Mouse (Mus musculus) neural tube, embryonic 14.5 days (tissue): Measurements from ENCODE around the gene Ndel1. TPM values are rescaled to one million over a fixed set of nuclear protein-coding genes. Genes with fewer than 3 reads are reported as not detected.

Experiments used
- ATAC-seq: fragments of 200-750 bp; cut with Nextera tagmentation; 2 replicates; pipeline ENCODE4 v1.8.0; 2017; ENCODE audit warnings: low read depth, mild to moderate bottlenecking, moderate TSS enrichment, moderate library complexity
- H3K27ac ChIP-seq: fragments of 300-500 bp; sonication (generic); 2 replicates; pipeline ENCODE4 v1.5.1; 2014; ENCODE audit warnings: low read depth, mild to moderate bottlenecking, control low read depth, low read length, moderate library complexity, mixed read lengths
- H3K27me3 ChIP-seq: fragments of 300-500 bp; sonication (generic); 2 replicates; pipeline ENCODE4 v1.6.1; 2014; ENCODE audit warnings: low read length; ENCODE audit not compliant: control insufficient read depth, insufficient read depth
- H3K36me3 ChIP-seq: fragments of 300-500 bp; sonication (generic); 2 replicates; pipeline ENCODE4 v1.6.1; 2014; ENCODE audit warnings: low read length, mixed read lengths; ENCODE audit not compliant: control insufficient read depth, insufficient read depth
- H3K4me1 ChIP-seq: fragments of 300-500 bp; sonication (generic); 2 replicates; pipeline ENCODE4 v1.6.1; 2014; ENCODE audit warnings: low read length; ENCODE audit not compliant: control insufficient read depth, insufficient read depth
- H3K4me2 ChIP-seq: fragments of 300-500 bp; sonication (generic); 2 replicates; pipeline ENCODE4 v1.6.1; 2014; ENCODE audit warnings: mild to moderate bottlenecking, low read depth, low read length, control low read depth
- H3K4me3 ChIP-seq: fragments of 300-500 bp; sonication (generic); 2 replicates; pipeline ENCODE4 v1.5.1; 2014; ENCODE audit warnings: low read depth, low read length, control low read depth, mixed read lengths
- H3K9ac ChIP-seq: fragments of 300-500 bp; sonication (generic); replicated peaks from 2 replicates; pipeline ENCODE4 v1.6.1; 2014; ENCODE audit warnings: low read depth, mild to moderate bottlenecking, control low read depth, low read length, mixed read lengths
- H3K9me3 ChIP-seq: fragments of 300-500 bp; sonication (generic); 2 replicates; pipeline ENCODE4 v1.6.1; 2016; ENCODE audit warnings: low read length; ENCODE audit not compliant: control insufficient read depth
- WGBS: fragments of 180-500 bp; shearing (Covaris S2); extraction: QIAGEN DNeasy Blood & Tissue Kit; methylation state at CpG from one replicate; pipeline ENCODE4 v1.1.7; 2014; 5-methylcytosine and 5-hydroxymethylcytosine counted together
- polyA plus RNA-seq: library from polyadenylated mRNA; unstranded; fragments of >200 nt; fragmentation: Nextera tagmentation; extraction: Ambion mirVana; gene quantifications from 2 replicates; pipeline ENCODE4 v1.2.1, GENCODE M21; 2014

Gene Ndel1
- polyA plus RNA-seq, 1 experiment from 2014 or later: 96.3 TPM

DNA sequence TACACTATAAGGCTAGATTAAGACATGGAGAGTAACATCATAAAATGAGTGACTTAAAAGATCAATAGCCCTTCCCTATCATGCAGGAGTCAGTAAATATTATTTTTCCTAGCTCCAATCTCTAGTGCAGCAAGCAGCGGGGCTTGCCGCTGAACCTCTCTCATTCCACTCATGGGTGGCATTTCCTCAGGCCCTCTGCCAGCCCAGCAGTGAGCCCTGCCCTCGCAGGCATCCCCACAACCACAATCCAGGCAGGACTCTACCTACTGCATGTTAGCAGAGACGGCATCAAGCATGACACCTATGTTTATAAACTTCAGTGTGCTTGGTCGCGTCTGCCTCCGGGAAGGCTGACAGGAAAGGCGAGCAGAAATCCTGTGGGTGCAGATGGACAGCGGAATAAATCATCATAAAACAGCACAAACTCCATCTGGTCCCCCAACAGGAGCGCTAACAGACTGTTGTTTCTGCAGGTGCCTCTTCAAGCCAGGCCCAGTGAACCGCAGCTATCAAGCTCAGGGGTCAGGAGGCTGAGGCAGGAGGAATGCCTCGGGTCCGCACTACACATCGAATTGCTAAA lies 52.3 kb downstream of the Ndel1 start:
- no peaks in the 10 kb centered on the region for H3K4me1 ChIP-seq
- no peak overlapping the region for H3K27ac ChIP-seq
- 86% methylated on average over 14 of the region's 14 CpGs for WGBS
- no peak overlapping the region for H3K4me2 ChIP-seq
- H3K4me3 ChIP-seq: no peak overlapping the region
- no peaks in the 10 kb centered on the region for H3K9me3 ChIP-seq
- H3K27me3 ChIP-seq: no peaks in the 10 kb centered on the region
- no peak overlapping the region for H3K9ac ChIP-seq
- ATAC-seq: no peak
- peaks cover 42% of the 10 kb centered on the region for H3K36me3 ChIP-seq

DNA sequence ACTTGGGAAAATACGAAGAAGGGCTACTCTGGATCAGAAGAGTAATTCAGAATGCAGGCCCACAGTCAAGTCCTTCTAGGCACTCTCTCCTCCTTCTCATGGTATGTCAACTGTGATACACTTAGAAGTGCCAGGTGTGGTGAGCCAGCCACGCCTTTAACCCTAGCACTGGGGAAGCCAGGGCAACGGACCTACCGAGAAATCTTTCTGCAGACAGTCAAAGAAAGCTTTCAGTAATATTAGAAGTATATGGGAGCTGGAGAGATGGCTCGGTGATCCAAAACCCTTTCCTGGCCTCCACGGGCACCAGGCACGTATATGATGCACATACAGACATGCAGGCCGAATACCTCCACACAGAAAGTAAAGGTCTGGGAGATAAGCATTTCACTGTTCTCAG lies 53.2 kb downstream of the Ndel1 start:
- ATAC-seq: no peak
- no peaks in the 10 kb centered on the region for H3K4me1 ChIP-seq
- no peaks in the 10 kb centered on the region for H3K9me3 ChIP-seq
- H3K27ac ChIP-seq: no peak overlapping the region
- H3K9ac ChIP-seq: no peak overlapping the region
- H3K4me3 ChIP-seq: no peak overlapping the region
- 91% methylated on average over 8 of the region's 8 CpGs for WGBS
- H3K36me3 ChIP-seq: peaks cover 49% of the 10 kb centered on the region
- H3K27me3 ChIP-seq: no peaks in the 10 kb centered on the region
- H3K4me2 ChIP-seq: no peak overlapping the region

DNA sequence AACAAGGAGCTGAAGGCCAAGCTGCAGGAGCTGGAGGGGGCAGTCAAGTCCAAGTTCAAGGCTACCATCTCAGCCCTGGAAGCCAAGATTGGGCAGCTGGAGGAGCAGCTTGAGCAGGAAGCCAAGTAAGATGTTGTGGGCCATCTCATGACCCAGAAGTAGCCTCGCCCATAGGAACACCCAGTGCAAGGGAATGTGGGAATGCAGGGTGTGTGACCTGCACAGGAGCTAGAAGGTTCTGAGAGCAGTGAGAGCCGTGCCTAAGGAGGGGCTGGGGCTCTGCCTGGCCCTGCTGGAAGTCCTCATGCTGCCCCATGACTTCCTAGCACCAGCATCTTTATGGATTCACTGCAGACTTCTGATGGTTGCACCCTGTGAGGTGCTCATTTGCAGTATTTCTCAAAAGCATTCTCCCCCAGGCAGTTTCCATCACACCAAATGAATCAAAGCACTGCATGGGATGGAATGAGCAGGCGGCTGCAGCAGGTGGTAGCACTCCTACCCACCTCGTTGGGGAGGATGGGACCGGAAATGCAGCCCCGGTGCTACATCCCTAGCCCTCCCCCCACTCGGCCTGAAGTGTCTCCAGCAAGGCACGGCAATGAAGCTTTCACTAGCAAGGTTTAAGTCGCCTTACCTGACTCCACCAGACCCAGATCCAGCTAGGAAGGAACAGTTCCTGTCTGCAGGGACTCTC lies 59.6 kb downstream of the Ndel1 start:
- H3K27ac ChIP-seq: no peak overlapping the region
- H3K9ac ChIP-seq: no peak overlapping the region
- H3K4me3 ChIP-seq: no peak overlapping the region
- 90% methylated on average over 9 of the region's 9 CpGs for WGBS
- no peak overlapping the region for H3K4me2 ChIP-seq
- no peaks in the 10 kb centered on the region for H3K9me3 ChIP-seq
- H3K36me3 ChIP-seq: peaks cover 88% of the 10 kb centered on the region
- ATAC-seq: no peak
- no peaks in the 10 kb centered on the region for H3K27me3 ChIP-seq
- no peaks in the 10 kb centered on the region for H3K4me1 ChIP-seq

DNA sequence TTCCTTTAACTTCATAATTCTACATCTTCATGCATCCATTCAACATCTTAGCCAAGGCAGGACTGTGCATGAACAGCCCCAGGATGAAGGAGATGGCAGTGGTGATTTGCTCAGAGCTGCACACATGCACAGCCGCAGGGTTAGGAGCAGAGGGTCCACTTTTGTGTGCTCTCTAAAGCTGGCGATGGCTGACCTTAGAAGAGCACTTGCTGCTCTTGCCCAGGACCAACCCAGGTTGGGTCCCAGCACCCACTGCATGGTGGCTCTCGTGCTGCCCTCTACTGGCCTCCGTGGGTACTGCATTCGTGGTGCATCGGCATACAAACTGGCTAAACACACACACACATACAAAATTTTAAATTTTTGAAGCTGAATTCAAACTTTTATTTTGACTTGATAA lies 63.9 kb downstream of the Ndel1 start:
- no peak overlapping the region for H3K4me2 ChIP-seq
- peaks cover 93% of the 10 kb centered on the region for H3K36me3 ChIP-seq
- H3K27ac ChIP-seq: no peak overlapping the region
- WGBS: 31% methylated on average over 6 of the region's 6 CpGs
- no peaks in the 10 kb centered on the region for H3K9me3 ChIP-seq
- no peaks in the 10 kb centered on the region for H3K4me1 ChIP-seq
- no peak overlapping the region for H3K4me3 ChIP-seq
- no peak overlapping the region for H3K9ac ChIP-seq
- no peak for ATAC-seq
- H3K27me3 ChIP-seq: no peaks in the 10 kb centered on the region

DNA sequence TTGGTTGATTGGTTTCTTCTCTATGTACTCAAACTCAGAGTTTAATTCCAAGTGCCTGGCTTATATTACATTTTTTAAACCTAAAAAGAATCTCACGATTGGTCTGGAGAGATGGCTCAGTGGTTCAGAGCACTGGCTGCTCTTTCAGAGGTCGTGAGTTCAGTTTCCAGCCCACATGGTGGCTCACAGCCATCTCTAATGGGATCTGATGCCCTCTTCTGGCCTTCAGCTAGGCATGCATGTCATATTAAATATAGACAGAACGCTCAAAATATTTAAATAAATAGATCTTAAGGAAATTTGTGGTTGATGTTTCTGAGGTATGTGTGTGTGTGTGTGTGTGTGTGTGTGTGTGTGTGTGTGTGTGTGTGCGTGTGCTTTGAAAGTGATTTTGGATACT lies 66.5 kb downstream of the Ndel1 start:
- Histone ChIP-seq H3K9me3 (no peaks in the 10 kb centered on the region), H3K4me1 (no peaks in the 10 kb centered on the region), H3K27ac (no peak overlapping the region), H3K9ac (no peak overlapping the region), H3K4me2 (no peak overlapping the region), H3K27me3 (no peaks in the 10 kb centered on the region), H3K4me3 (no peak overlapping the region), H3K36me3 (peaks cover 92% of the 10 kb centered on the region)
- WGBS: 70% methylated on average over 4 of the region's 4 CpGs
- ATAC-seq: no peak

DNA sequence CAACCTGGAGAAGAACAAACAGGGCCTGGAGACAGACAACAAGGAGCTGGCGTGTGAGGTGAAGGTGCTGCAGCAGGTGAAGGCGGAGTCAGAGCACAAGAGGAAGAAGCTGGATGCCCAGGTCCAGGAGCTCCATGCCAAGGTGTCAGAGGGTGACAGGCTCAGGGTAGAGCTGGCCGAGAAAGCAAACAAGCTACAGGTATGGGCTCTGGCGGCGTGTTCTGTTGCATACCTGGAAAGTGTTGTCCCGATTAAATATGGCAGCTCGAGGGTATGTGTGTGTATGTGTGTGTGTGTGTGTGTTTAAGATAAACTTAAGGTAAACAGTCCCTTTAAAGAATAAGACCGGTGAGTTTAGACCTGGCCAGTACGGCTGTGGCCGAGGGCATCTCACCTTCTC lies 73.4 kb downstream of the Ndel1 start:
- no peak for ATAC-seq
- no peaks in the 10 kb centered on the region for H3K4me1 ChIP-seq
- no peak overlapping the region for H3K4me3 ChIP-seq
- 97% methylated on average over 10 of the region's 10 CpGs for WGBS
- H3K9me3 ChIP-seq: no peaks in the 10 kb centered on the region
- H3K9ac ChIP-seq: no peak overlapping the region
- H3K27ac ChIP-seq: no peak overlapping the region
- peaks cover 84% of the 10 kb centered on the region for H3K36me3 ChIP-seq
- H3K27me3 ChIP-seq: no peaks in the 10 kb centered on the region
- no peak overlapping the region for H3K4me2 ChIP-seq

DNA sequence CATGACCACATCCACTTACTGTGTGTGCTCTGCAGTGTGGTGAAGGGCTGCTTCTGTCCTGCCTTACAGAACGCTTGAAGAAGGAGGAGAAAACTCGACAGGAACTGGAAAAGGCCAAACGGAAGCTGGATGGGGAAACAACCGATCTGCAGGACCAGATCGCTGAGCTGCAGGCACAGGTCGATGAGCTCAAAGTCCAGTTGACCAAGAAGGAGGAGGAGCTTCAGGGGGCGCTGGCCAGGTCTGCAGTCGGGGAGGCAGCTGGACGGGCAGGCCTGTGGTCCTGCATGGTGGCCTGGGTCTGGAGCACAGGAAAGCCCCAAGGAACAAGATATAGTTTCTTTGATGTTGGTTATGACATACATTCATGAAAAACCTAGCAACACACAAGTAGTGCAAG lies 79.9 kb downstream of the Ndel1 start:
- no peak overlapping the region for H3K27ac ChIP-seq
- WGBS: 95% methylated on average over 9 of the region's 9 CpGs
- ATAC-seq: no peak
- no peaks in the 10 kb centered on the region for H3K4me1 ChIP-seq
- no peaks in the 10 kb centered on the region for H3K27me3 ChIP-seq
- peaks cover 86% of the 10 kb centered on the region for H3K36me3 ChIP-seq
- no peaks in the 10 kb centered on the region for H3K9me3 ChIP-seq
- no peak overlapping the region for H3K4me3 ChIP-seq
- no peak overlapping the region for H3K4me2 ChIP-seq
- H3K9ac ChIP-seq: no peak overlapping the region

DNA sequence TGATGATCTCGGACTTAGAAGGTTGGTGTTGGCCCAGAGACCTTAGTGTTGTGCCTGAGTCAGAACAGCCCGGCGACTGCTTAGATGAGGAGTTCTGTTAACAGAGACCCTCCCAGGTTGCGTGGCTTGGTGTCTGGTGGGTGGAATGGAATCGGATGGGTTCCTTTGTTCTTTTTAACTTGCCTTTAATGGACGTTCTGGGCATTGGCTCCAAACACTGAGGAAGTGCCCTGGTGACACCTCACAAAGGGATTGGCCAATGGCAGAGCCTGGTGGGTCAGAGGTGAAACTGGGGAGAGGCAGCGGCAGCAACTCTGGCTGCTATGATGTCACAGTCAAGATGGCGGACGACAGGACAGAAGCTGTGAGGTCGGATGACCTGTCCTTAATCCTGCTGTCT lies 80.9 kb downstream of the Ndel1 start:
- no peak for ATAC-seq
- Histone ChIP-seq H3K9ac (no peak overlapping the region), H3K4me2 (no peak overlapping the region), H3K4me3 (no peak overlapping the region), H3K4me1 (no peaks in the 10 kb centered on the region), H3K27me3 (no peaks in the 10 kb centered on the region), H3K9me3 (no peaks in the 10 kb centered on the region), H3K27ac (no peak overlapping the region), H3K36me3 (peaks cover 90% of the 10 kb centered on the region)
- WGBS: 91% methylated on average over 10 of the region's 10 CpGs

DNA sequence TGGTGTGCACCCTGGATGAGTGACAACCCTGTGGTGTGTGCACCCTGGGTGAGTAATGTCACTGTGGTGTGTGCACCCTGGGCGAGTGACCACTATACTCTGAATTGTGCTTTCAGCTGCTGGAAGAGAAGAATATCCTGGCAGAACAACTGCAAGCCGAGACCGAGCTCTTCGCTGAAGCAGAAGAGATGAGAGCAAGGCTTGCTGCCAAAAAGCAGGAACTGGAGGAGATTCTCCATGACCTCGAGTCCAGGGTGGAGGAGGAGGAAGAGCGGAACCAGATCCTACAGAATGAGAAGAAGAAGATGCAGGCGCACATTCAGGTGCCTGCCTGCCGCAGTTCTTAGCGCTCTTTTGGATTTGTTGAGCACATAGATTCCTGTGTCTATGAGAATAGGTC lies 84.4 kb downstream of the Ndel1 start:
- no peak overlapping the region for H3K4me3 ChIP-seq

More for the DNA sequence above, 84.4 kb downstream of the Ndel1 start:
- no peak overlapping the region for H3K4me2 ChIP-seq
- no peaks in the 10 kb centered on the region for H3K27me3 ChIP-seq
- no peak for ATAC-seq
- no peaks in the 10 kb centered on the region for H3K9me3 ChIP-seq
- no peak overlapping the region for H3K27ac ChIP-seq
- H3K4me1 ChIP-seq: no peaks in the 10 kb centered on the region
- WGBS: 92% methylated on average over 9 of the region's 9 CpGs
- H3K9ac ChIP-seq: no peak overlapping the region
- H3K36me3 ChIP-seq: peaks cover 87% of the 10 kb centered on the region
